Mouse (Mus musculus): ENCODE measurements at regions not wholly inside any gene's neighbourhood (a gene's known extent, or its start where the extent isn't known, plus 50 kb on each side); places are given as distances from the start of the nearest gene placed in this dataset.

DNA sequence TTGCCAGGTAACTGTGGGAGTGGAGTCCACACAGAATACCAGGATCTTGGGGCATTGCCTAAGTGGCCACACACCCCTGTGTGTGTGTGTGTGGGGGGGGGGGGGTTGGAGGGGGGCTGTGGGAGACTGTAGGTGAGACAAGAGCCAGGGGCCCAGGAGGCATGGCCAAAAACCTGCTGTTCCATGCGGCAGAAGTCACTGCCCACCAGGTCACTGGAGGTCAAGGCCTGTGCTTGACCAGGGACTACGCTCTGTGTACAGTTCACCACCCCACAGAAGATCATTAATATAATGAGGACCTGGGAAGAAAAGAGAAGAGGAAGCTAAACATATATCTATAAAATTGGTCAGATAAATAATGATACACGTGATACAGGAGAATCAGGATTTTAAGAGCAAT lies 889.5 kb downstream of the Ankrd7 start:
- no peak for DNase-seq (ENCODE audit: low spot score)

DNA sequence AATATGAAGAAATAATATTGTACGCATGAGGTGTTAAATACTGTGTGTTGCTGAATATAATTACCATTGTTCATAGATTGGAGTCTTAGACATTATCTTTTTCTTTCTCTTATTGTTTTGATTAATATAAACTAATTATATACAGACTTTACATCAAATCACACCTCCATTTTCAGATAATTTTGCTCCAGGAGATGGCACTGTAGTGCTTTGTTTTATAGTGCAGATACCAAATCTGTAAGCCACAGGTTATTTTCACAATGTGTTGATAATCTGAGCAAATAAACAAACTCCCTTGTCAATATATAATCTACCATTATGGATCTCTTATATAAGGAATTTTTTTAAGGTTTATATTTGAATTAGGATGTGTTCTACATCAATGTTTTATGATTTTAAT lies 899.3 kb downstream of the Ankrd7 start:
- peak; percentile 6 for DNase-seq (ENCODE audit: low spot score)

Data from retina, embryonic 14.5 days (tissue).